In the genomic region with DNA sequence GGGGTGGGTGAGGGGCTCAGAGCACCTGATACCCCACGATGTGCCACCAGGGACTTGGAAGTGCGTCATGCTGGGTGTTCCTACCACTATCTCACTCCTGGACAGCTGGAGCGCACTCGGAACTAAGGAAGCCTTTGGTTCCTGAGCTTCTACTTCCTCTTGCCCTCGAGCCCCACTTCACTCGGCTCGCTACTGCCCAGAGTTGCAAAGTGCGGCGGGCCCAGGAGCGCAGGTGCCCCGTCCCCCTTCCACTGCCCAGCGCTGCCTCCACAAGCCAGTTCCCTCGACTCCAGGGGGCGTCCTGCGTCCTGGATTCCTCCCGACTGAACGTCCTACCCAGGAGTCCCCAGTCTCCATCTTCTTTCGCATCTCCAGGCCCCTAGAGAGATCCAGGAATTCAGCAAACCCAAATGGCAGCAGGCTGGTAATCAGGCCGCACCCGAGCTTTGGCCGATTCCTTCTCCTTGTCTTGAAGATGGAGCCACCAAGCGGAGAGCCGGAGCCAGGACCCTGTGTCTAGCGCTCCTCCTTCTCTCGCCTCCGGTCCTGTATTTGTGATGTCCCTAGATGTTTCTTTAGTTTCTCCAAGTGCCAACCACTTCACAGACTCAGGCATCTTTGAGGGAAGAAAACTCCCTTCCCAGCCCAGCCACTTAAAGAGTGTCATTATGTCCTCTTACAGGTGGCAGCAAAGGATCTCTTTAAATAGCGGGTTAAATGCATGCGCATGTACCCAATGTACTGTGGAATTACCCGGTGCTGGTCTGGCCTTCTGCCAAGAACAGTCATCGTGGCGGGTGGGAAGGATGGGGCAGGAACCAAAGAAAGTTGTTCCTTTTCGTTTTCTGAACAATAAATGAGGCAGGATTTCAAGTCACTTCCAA, we compare ENCODE assay signal across 8 mouse cellular contexts. TPM values are rescaled to one million over a fixed set of nuclear protein-coding genes. Genes with fewer than 3 reads are reported as not detected.
DNase-seq lines count a peak whose midpoint lies in the region; ATAC-seq and TF ChIP-seq lines count a peak whose summit lies in the region.

No protein-coding gene starts in this region.

- H3K27me3 ChIP-seq in CH12.LX (replicated peaks) = no peaks in the 10 kb centered on the region
- peaks cover 40% of the 10 kb centered on the region for H3K27me3 ChIP-seq in erythroblast, embryonic 14.5 days (ENCODE audit: control insufficient read depth)
- no peaks in the 10 kb centered on the region for H3K27me3 ChIP-seq in heart, embryonic 16.5 days (ENCODE audit: control insufficient read depth, insufficient read depth, low read length)
- H3K27me3 ChIP-seq in liver, postnatal 0 days (ENCODE audit: insufficient read depth, low read length) = no peaks in the 10 kb centered on the region
- H3K27me3 ChIP-seq in neural tube, embryonic 13.5 days = 0 out of 2 replicates have a peak, but pooled peaks cover 3% of the 10 kb centered on the region

- dilution Hi-C loops in CH12.LX (cut with MboI; ENCODE audit: extremely low pct_ligation_motif_present, extremely low pct_unique_long_range_greater_than_20kb, low sequenced_read_pairs) = no loop called here

- peaks cover 2 to 39% of the 10 kb centered on the region in 2 experiments; a peak in 3 of 4 replicates for H3K4me1 ChIP-seq in CH12.LX (ENCODE audit: control insufficient read depth in 1 of 2, insufficient read depth in 2 of 2)
- H3K4me1 ChIP-seq in erythroblast, embryonic 14.5 days (ENCODE audit: control insufficient read depth) = peaks cover 22% of the 10 kb centered on the region
- H3K4me1 ChIP-seq in heart, embryonic 16.5 days (ENCODE audit: control insufficient read depth, insufficient read depth, low read length) = peaks cover 19% of the 10 kb centered on the region
- peaks cover 6% of the 10 kb centered on the region for H3K4me1 ChIP-seq in liver, postnatal 0 days (ENCODE audit: insufficient read depth)
- H3K4me1 ChIP-seq in neural tube, embryonic 13.5 days (replicated peaks) = peaks cover 32% of the 10 kb centered on the region

- TF ChIP-seq RAD21 in CH12.LX (IDR thresholded peaks at IDR 0.05; ENCODE audit: low read depth, low read length) = peak; percentile 37

- peak; percentile 34 for ATAC-seq in heart, embryonic 16.5 days (replicated peaks; ENCODE audit: extremely low read depth, insufficient read depth, low FRiP score)
- ATAC-seq in liver, postnatal 0 days = peak; percentile 17
- peak; percentile 69 for ATAC-seq in neural tube, embryonic 13.5 days (ENCODE audit: low read depth)

- DNase-seq in CH12.LX (ENCODE audit: extremely low read depth) = peak; percentile 62
- DNase-seq in brain, embryonic 14.5 days (ENCODE audit: low read depth) = peak; percentile 88
- DNase-seq in kidney, postnatal 25 days = peak; percentile 74 to 77
- DNase-seq in liver, postnatal 0 days = peak; percentile 64
- DNase-seq in thymus, adult 18-20 months = peak; percentile 51 to 56

- in situ Hi-C loops in CH12.LX (cut with MboI; ENCODE audit: low pct_ligation_motif_present, low pct_unique_long_range_greater_than_20kb, low sequenced_read_pairs) = no loop called here

- H3K4me3 ChIP-seq in CH12.LX (replicated peaks in 1 of 3; ENCODE audit: low read depth in 2 of 3, low read length in 2 of 3, poor library complexity in 1 of 3) = peak overlapping the region; percentile 72 to 89 (median 87)
- peak overlapping the region; percentile 85 for H3K4me3 ChIP-seq in erythroblast, embryonic 14.5 days (replicated peaks)
- H3K4me3 ChIP-seq in heart, embryonic 16.5 days (ENCODE audit: low read length) = peak overlapping the region; percentile 91
- H3K4me3 ChIP-seq in liver, postnatal 0 days (ENCODE audit: low read depth, low read length) = peak overlapping the region; percentile 75
- peak overlapping the region; percentile 88 for H3K4me3 ChIP-seq in neural tube, embryonic 13.5 days

- H3K27ac ChIP-seq in CH12.LX (ENCODE audit: insufficient read depth, low read depth) = peak overlapping the region; percentile 84
- H3K27ac ChIP-seq in heart, embryonic 16.5 days (ENCODE audit: low read length) = peak overlapping the region; percentile 92
- peak overlapping the region; percentile 82 for H3K27ac ChIP-seq in liver, postnatal 0 days (ENCODE audit: low read depth)
- peak overlapping the region; percentile 95 for H3K27ac ChIP-seq in neural tube, embryonic 13.5 days (replicated peaks)

- 0 out of 2 replicates have a peak, but pooled peaks have one; percentile 22 for TF ChIP-seq POLR2A in CH12.LX (IDR thresholded peaks at IDR 0.05; ENCODE audit: low read depth, low read length)
- no peak for TF ChIP-seq POLR2A in brain, embryonic 14.5 days (IDR thresholded peaks at IDR 0.05; ENCODE audit: borderline replicate concordance, extremely low read depth, insufficient read depth, insufficient read length, poor library complexity, severe bottlenecking)

- TF ChIP-seq EP300 in CH12.LX (IDR thresholded peaks at IDR 0.05; ENCODE audit: low read length) = 0 out of 2 replicates have a peak, but pooled peaks have one; percentile 7
- no peak for TF ChIP-seq EP300 in liver, postnatal 0 days (IDR thresholded peaks at IDR 0.05; ENCODE audit: low read depth)

- no peaks in the 10 kb centered on the region for H3K9me3 ChIP-seq in CH12.LX (replicated peaks; ENCODE audit: low read length)
- H3K9me3 ChIP-seq in erythroblast, embryonic 14.5 days (ENCODE audit: control insufficient read depth, low read length) = no peaks in the 10 kb centered on the region
- H3K9me3 ChIP-seq in heart, embryonic 16.5 days (replicated peaks; ENCODE audit: control insufficient read depth, low read length) = no peaks in the 10 kb centered on the region
- H3K9me3 ChIP-seq in liver, postnatal 0 days (ENCODE audit: low read length) = no peaks in the 10 kb centered on the region
- no peaks in the 10 kb centered on the region for H3K9me3 ChIP-seq in neural tube, embryonic 13.5 days

- peaks cover 3 to 22% of the 10 kb centered on the region in 2 experiments for H3K36me3 ChIP-seq in CH12.LX (replicated peaks in 1 of 2; ENCODE audit: control insufficient read depth in 1 of 2, insufficient read depth in 1 of 2, low read length in 1 of 2)
- no peaks in the 10 kb centered on the region for H3K36me3 ChIP-seq in erythroblast, embryonic 14.5 days (ENCODE audit: control insufficient read depth)
- peaks cover 3% of the 10 kb centered on the region; the same call in 1 of the 2 replicates for H3K36me3 ChIP-seq in heart, embryonic 16.5 days (ENCODE audit: control insufficient read depth, insufficient read depth)
- no peaks in the 10 kb centered on the region for H3K36me3 ChIP-seq in liver, postnatal 0 days (replicated peaks; ENCODE audit: insufficient read depth, low read length)
- H3K36me3 ChIP-seq in neural tube, embryonic 13.5 days = no peaks in the 10 kb centered on the region

- peak overlapping the region; percentile 96 for H3K9ac ChIP-seq in CH12.LX (ENCODE audit: insufficient read depth, low read depth)
- H3K9ac ChIP-seq in heart, embryonic 16.5 days (ENCODE audit: low read length) = peak overlapping the region; percentile 84
- H3K9ac ChIP-seq in liver, postnatal 0 days (replicated peaks) = peak overlapping the region; percentile 81
- peak overlapping the region; percentile 96 for H3K9ac ChIP-seq in neural tube, embryonic 13.5 days

- WGBS in heart, embryonic 16.5 days = under 1% methylated on average over 32 of the region's 32 CpGs
- 2% methylated on average over 32 of the region's 32 CpGs for WGBS in liver, postnatal 0 days (ENCODE audit: insufficient replicate concordance)
- WGBS in neural tube, embryonic 13.5 days = 1% methylated on average over 32 of the region's 32 CpGs

- H3K4me2 ChIP-seq in CH12.LX (ENCODE audit: insufficient read depth, low read depth, poor library complexity, severe bottlenecking) = peak overlapping the region; percentile 77
- peak overlapping the region; percentile 100 for H3K4me2 ChIP-seq in heart, embryonic 16.5 days (ENCODE audit: low read depth, low read length)
- H3K4me2 ChIP-seq in liver, postnatal 0 days (ENCODE audit: low read depth, low read length) = peak overlapping the region; percentile 81
- peak overlapping the region; percentile 97 for H3K4me2 ChIP-seq in neural tube, embryonic 13.5 days

- peak in 1 of 2 experiments; percentile 63; a peak in 2 of 4 replicates for TF ChIP-seq CTCF in CH12.LX (conservative IDR thresholded peaks at IDR 0.05 in 1 of 2, IDR thresholded peaks at IDR 0.05 in 1 of 2; ENCODE audit: low read depth in 2 of 2, low read length in 2 of 2)
- TF ChIP-seq CTCF in brain, embryonic 14.5 days (IDR thresholded peaks at IDR 0.05; ENCODE audit: borderline replicate concordance, extremely low read depth, insufficient read depth, insufficient read length) = peak; percentile 36
- peak; percentile 59 for TF ChIP-seq CTCF in liver, postnatal 0 days (IDR thresholded peaks at IDR 0.05; ENCODE audit: low read depth)

- H3K79me2 ChIP-seq in CH12.LX (replicated peaks; ENCODE audit: control insufficient read depth, extremely low read depth, insufficient read depth, poor library complexity, severe bottlenecking) = peaks cover 29% of the 10 kb centered on the region

TF ChIP-seq in CH12.LX, 34 proteins besides CTCF, POLR2A, EP300 and RAD21 (continues in another document):
- TF ChIP-seq MEF2A (IDR thresholded peaks at IDR 0.05; ENCODE audit: borderline replicate concordance, low read depth, low read length) (peak; percentile 36; the same call in 1 of the 2 replicates), TBP (conservative IDR thresholded peaks at IDR 0.05; ENCODE audit: low read depth, low read length) (no peak), TCF12 (IDR thresholded peaks at IDR 0.05; ENCODE audit: low read depth, low read length) (0 out of 2 replicates have a peak, but pooled peaks have one; percentile 36), BHLHE40 (IDR thresholded peaks at IDR 0.05; ENCODE audit: low read depth, low read length) (no peak), IRF4 (IDR thresholded peaks at IDR 0.05; ENCODE audit: low read depth, low read length) (peak; percentile 45; the same call in 1 of the 2 replicates), JUND (conservative IDR thresholded peaks at IDR 0.05; ENCODE audit: low read depth, low read length) (no peak), ZKSCAN1 (IDR thresholded peaks at IDR 0.05; ENCODE audit: borderline replicate concordance, low read depth, low read length) (no peak), SIN3A (IDR thresholded peaks at IDR 0.05; ENCODE audit: low read length) (no peak; the same call in 1 of the 2 replicates), JUN (IDR thresholded peaks at IDR 0.05; ENCODE audit: insufficient read depth, low read depth, low read length) (no peak), MAX (IDR thresholded peaks at IDR 0.05; ENCODE audit: low read length) (0 out of 2 replicates have a peak, but pooled peaks have one; percentile 13)

RNA-seq across cellular contexts. Expression of gene Setd7, which starts 0.7 kb away (rescaled TPM):
- total RNA-seq in CH12.LX (2012; rRNA removed) = 21.7 and 23.6 TPM in 2 replicates
- 16.2 and 16.6 TPM in 2 replicates for total RNA-seq in CH12.LX (2014; rRNA removed)
- 28.9 and 34.3 TPM in 2 replicates for polyA plus RNA-seq in CH12.LX (2012; ENCODE audit: insufficient read length, low read depth)
- 15.3 and 15.7 TPM in 2 replicates for polyA plus RNA-seq in brain, embryonic 14.5 days (2012; rRNA removed)
- 0.02 and 0.24 TPM in 2 replicates for polyA plus RNA-seq in erythroblast, embryonic 14.5 days (2012)
- polyA plus RNA-seq in heart, embryonic 16.5 days (2015; fragmentation: Nextera tagmentation; extraction: Ambion mirVana) = 4.5 and 5.0 TPM in 2 replicates
- 0.45 and 0.48 TPM in 2 replicates for polyA plus RNA-seq in liver, postnatal 0 days (2015; fragmentation: Nextera tagmentation; extraction: Ambion mirVana)
- 3.4 and 4.1 TPM in 2 replicates for polyA plus RNA-seq in neural tube, embryonic 13.5 days (2015; fragmentation: Nextera tagmentation; extraction: Ambion mirVana)

Comparison
In these comparisons a context has a peak if more than half of its experiments do, and no peak if none do; other contexts are left out.
1. Peak in every context shown above with its lines: DNase-seq, ATAC-seq, H3K4me3 ChIP-seq and H3K27ac ChIP-seq.
2. ATAC-seq: peak in every context shown above with its lines; median percentile 69 in neural tube, embryonic 13.5 days; 34 in heart, embryonic 16.5 days; 17 in liver, postnatal 0 days.